Mouse (Mus musculus): ENCODE data around the gene Bcl11a.

Bcl11a gene

DNA sequence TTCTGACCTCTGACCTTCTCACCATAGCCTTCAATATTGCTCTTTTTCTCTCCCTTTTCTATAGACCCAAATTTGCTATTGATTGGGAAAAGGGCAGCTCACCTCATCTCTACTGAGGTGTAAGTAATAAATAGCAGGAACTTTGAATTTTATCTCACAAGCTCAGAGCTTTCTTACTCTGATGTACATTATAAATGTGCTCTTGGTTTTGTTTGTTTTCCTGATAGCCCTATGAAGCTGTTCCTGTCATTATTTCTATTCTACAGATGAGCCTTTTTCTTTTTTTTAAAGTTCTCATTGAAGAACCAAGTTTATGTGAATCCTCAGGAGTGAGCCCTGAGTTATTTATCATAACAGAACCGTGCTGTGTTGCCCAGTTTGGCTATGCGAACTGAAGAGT, 55.0 kb downstream of the Bcl11a start:
- no peak for DNase-seq (ENCODE audit: low spot score)

DNA sequence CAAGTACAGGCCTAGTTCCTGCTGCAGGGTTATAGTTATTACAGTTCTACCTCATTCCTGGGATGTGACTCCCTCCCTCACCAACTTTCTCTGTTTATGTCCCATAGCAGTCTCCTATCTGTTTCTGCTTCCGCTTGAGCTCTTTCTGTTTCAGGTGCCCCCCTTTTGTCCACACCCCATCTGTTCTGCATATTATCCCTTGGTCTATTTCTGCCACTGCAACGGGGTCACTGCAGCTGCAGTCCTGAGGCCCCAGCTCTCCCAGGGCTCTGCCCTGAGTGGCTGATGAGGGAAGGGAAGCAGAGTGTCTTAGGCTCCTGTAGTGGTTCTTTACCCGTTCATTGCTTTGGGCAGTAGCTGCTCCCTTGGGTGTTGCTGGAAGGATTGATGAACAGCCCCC, 55.6 kb downstream of the Bcl11a start:
- DNase-seq (ENCODE audit: low spot score), result no peak

DNA sequence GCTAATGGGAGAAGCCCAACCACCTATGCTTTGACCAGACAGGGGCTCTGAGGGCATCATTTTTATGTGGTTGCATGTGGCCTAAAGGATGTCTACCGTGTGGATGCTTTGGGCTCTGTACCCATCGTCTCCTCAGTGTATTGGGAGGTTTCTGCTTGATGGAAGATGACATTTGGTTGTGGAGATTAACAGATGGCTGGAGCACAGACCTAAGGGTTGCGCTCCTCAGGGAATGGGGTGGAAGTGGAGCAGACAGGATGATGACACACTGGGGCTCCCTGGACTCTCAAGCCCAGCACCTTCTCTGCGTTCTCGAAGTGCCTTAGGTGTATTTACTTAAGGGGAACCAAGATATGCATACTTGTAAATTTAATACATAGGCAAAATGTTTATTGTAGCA, 56.1 kb downstream of the Bcl11a start:
- no peak for DNase-seq (ENCODE audit: low spot score)

DNA sequence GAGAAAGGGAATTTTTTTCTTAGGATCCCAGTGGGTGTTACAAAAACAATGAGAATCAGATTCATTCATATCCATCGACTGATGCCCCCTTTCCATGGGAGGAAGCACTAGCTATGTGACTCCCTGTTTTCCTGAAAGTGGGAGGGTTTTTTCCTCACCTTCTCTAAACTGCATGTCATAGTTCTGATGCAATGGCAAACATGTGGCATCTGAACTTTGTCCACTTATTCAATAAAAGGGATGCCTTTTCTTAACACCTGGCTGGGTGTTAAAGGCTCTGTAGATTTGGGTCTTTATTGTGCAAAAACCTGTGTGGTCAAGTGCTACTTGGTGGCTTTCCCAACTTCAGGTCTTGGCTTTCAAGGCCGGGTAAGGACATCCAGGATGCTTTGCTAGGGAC, 57.4 kb downstream of the Bcl11a start:
- no peak for DNase-seq (ENCODE audit: low spot score)

DNA sequence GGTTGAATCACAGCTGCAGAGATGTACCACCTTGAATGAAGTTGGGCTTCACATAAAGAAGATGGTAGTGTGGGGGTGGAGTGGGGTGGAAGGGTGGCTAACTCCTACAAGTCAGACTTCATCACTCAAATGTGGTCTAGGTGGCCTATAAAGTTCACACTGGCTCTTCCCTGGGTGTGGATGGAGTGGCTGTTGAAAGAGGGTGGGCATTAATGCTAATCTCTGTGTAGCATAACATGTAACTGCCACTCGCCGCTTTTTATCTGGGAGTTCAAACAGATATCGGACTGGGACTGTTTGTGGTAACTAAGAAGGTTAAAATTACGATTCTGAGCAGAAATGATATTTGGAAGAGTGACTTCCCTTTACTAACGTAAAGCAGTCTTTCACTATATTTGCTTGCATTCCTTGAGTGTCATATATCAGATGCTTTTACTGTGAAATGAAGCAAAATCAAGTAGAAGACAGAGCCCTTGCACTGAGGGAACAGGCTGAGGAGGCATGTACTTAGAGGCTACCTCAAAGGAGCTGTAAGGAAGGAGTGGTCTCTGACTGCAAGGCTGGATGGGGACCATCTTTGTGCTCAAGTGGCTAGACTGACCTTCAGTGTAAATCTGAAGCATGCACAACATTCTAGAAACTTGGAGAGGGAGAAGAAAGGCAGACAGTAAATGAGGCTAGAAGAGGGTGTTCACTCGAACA, 58.4 kb downstream of the Bcl11a start:
- DNase-seq (ENCODE audit: low spot score), result no peak

DNA sequence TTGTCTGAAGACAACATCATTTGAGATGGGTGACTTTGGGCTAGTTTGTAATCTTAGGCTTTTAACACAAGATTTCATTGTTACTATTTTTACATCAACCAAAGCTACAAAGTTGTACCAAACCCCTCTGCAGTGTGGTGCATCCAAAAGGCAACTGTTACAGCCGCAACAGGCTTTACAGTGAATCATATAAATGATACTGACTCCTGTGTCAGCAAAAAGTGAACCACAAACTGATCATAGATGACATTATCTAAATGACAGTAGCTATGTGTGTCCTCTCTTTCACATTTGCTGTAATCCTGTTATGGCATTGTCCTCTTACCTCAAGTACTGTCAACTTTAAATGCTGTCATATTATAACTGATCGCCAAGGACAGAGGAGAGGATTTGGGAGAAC, 60.0 kb downstream of the Bcl11a start:
- no peak for DNase-seq (ENCODE audit: low spot score)

DNA sequence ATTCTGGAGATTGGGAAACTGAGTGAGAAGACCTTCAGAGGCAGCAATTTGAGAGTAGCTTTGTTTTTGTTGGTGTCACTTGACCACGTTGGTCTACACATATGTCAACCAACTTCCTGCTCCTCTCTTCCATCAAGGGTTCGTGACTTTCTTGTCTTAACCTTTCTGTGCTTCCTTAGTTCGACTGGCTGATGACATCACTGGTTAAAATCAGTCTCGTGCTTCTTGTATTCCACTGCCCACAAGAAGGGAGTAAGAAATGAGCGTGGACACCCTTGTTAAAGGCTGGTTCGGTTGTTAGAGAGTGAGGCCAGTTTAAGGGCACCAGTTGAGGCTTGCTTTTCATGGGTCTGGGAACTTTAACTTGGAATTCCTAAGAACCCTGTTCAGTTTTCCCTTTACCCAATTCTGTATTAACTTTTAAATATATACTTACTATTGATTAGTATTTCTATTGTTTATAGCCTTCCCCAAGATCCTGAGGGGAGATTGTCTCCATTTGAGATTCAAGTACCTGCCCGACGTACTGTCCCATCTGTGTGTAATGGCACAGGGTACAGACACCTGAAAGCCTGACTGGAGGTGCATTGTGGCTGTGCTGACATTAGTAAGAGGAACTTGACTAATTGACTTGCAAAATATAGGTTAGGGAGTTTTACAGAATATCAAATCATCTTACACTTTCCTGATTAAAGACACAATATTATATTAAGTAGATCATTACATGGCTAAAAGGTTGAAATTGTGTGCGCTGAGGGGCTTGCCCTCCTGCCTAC, 60.9 kb downstream of the Bcl11a start:
- no peak for DNase-seq (ENCODE audit: low spot score)

DNA sequence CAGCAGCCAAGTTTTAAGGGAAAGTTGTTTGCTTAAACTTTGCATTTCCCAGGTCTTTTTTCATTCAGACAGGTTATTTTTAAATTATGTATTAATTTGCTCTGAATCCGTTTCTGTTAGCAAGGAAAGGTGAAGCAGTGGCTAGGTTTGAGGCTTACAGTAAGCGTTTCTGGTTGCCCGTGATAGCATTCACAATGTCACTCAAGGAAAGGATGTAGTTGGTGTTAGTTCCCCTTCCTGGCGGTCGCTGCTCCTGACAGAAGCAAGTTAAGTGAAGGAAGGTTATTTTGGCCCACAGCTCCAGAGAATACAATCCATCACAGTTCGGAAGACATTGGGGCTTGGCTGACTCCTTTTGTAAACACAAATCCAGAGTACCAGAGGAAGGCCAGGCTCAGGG, 61.6 kb downstream of the Bcl11a start:
- DNase-seq (ENCODE audit: low spot score), result no peak

DNA sequence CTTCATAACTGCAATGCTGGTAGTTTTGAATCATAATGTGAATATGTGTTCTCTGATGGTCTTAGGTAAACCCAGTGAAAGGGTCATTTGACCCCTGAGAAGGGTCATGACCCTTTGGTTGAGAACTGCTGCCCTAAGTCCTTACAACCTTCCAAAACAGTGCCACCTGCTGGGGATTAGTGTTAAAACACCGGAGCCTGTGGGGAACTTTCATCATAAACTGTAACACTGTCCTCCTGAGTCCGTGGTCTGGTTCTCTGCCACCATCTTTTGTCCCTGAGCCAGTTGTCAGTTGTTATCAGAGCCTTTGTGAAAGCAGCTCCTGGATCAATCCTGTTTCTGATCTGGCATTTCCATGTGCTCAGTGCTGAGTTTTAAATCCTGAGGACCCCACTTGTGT, 62.1 kb downstream of the Bcl11a start:
- DNase-seq (ENCODE audit: low spot score), result no peak

DNA sequence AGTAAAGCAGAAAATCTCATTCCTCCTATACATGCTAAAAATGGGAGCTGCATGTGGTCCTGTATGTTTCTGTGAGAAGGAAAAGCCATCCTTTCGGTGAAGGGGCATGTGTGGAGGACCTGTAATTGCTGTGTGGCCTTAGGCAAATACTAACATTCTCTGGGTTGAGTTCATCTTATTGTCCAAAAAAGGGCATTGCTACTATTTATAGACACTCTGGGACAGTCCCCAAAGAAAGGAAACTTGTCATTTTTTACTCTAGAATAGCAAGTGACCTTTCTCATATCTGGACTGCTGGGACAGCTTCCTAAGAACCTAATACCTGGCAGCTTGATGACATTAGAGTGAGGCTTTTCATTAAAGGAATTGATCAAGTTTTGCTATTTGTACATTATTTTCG, 63.1 kb downstream of the Bcl11a start:
- no peak for DNase-seq (ENCODE audit: low spot score)

DNA sequence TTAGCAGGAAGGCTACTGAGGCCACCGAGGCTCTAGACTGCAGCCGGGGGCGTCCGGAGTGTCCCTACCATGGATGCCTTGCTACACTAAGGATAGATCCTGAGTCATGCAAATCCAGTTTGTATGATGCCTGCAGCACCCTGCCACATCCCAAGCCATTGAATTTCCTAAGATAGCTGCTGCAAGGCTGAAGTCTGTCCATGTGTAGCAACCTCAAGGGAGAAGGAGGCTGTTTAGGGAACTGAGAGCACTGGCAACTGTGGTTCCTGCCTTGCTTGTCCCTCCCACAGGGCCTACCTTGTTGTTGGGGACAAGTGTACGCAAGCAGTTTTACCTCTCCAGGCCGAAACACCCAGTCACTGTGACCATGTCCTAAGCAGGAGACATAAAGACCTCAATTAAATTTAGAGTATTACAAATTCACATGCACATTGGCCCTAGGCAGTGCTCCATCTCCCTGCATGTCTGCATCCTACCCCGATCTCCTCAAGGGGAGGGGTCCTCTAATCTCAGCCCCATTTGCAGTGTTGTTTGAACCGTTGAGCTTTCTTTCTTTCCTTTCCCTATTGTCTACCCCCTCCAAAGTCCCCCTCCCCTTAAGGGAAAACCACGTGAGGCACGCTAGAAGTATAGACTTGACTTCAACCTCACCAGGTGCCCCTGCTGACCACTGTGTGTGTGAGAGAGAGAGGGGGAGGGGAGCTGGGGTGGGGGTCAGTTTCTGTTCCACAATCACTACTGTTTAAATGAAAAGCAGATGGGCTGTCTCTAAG, 63.8 kb downstream of the Bcl11a start:
- DNase-seq (ENCODE audit: low spot score), result no peak

DNA sequence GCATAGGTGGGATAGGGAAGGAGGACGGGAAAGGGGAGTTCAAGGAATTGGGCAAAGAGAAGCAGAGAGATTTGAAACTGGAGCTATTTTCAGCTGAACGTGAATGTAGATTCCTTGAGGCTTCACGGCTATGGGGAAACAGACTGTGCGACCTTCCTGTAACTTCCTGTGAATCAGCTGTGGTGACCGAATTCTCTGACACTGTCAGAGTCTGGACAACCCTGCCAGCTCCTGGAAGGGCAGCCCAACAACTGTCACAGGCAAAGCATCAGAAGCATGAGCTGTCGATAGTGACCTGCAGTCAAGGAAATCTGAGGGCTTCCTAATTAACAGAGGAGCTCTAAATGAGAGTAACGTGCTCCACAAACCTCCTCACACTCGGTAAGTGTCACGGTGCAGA, 64.5 kb downstream of the Bcl11a start:
- DNase-seq (ENCODE audit: low spot score), result no peak

DNA sequence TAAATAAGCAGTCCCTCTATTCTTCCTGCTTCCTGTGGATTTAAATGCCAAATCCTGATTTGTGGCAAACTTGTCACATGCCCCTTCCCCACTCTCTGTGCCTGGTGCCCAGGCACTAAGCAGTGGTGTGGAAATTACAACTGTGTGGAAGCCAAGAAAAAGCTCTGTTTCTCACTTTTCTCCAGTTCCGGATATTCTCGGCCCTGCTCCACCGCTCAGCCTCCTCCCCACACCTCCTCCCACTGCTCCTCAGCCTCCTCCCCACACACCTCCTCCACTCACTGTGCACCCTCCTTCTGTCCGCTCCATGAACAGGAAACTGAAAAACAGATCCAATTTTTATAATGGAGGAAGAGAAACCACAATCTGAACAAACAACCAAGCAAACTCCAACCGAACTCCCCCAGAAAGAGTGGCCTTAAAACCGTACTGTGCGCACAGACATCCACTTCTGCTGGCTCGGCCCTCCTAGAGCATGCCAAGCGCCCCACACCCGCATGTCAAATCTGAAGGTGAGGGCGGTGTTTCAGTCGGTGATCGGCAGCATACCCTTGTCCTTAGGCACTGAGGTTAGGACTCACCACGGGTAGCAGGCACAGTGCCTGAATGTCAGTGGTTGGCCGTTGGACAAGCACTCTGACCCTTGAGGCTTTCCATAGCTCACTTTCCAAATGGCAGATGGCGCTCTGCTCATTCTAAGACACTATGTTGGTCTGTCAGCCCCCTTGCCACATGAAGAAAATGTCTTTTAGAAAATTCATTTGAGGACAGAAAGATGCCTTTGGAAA, 66.5 kb downstream of the Bcl11a start:
- no peak for DNase-seq (ENCODE audit: low spot score)

DNA sequence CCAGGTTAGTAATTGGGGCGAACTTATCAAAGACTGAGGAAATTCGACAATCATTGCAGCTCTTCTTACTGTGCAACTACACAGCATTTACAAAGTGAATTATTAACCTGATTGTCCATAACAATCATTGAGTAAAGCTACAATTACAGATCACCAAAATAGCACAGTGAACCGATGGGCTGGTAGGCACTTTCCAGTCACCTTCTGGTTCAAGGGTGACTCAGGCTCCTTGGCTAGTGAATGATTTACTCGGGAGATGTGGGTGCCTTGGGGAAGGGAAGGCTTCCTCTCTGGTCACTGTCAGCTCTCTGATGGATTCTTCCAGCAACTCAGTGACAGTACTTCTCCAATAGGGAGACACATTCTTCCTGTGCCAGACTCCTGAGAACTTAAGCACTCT, 68.2 kb downstream of the Bcl11a start:
- DNase-seq (ENCODE audit: low spot score), result no peak

DNA sequence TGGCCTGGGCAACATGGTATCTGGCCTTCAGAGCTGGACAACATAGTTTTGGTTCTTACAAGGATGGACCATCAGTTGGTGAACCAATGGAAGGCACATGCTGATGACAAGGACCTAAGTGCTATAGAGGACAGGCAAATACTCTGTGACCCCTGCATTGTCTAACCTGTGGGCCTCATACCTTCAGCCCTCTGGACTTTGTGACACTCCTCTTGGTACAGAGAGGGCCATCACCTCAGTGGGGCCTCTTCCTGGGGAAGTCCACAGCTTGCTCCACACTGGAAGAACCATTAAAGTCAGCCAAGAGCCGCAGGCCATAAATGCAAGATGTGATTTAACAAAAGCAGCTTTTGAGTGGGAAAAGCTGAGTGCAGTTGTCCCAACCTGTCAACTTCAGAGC, 68.6 kb downstream of the Bcl11a start:
- no peak for DNase-seq (ENCODE audit: low spot score)

DNA sequence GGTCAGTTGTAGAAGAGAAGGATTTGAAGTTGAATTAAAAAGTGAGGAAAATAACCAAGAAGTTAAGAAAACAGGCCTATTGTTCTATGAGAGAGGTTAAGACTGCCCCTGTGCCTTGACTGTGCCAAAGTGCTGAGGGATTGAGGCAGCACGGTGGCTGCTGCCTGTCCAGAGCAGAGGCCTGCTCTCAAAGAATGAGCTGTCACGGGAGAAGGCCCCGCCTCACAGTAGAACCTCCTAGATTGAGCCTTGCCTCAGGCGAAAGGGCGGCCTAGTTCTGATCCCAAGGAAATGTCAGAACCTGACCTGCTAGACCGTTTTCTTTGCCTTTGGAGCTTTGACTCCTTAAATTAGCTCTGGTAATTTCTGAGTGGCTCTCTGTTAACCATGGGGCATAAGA, 69.8 kb downstream of the Bcl11a start:
- no peak for DNase-seq (ENCODE audit: low spot score)

DNA sequence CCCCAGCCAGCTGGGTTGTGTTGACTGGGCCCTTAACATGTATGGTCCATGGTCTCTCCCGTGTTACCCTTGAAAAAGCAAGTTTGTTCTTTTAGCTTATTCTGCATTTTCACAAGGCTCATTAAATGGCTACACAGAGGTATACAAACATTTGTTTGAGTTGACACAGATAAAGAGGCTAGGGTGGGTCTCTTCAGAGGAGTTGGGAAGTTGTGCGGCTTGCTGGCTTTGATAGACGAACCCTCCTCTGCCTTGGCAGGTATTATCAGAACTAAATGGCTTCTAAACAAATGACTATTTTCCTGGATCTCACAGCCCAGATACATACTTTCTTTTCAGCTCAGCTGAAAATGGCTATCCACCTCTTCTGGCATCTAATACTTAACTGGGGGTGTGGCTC, 70.7 kb downstream of the Bcl11a start:
- DNase-seq (ENCODE audit: low spot score), result no peak

DNA sequence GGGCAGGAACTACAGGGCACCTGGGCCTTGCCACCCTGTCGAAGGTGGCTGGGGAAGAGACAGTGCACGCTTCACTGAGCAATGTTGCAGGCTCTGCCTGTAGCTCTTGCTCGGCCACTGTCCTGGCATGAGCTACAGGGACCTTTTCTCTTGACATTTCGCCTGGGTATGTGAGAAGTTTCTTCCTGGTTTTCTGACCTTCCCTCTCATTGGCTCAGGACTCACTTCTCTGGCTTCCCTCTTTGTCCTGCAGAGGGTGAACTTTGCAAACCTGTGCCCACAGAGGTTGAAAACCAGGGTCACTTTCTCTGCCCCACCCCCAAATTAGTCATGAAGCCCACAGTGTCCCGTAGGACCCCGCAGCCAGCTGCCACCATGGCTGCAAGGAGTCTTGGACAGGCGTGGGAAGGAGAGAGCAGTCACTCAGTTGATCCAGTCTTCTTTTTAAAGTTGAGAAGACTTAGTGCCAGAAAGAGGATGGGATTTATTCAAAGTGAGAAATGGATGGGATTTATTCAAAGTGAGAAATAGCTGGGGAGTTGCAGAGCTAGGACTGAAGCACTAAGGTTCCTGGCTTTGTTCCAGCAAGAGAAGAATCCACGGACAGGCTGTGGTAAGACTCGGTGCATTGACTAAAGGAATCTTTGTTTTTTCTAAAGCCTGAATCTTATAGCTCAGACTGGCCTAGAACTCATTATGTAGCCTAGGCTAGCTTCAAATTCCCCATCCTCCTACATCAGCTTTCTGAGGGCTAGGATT, 71.8 kb downstream of the Bcl11a start:
- no peak for DNase-seq (ENCODE audit: low spot score)

DNA sequence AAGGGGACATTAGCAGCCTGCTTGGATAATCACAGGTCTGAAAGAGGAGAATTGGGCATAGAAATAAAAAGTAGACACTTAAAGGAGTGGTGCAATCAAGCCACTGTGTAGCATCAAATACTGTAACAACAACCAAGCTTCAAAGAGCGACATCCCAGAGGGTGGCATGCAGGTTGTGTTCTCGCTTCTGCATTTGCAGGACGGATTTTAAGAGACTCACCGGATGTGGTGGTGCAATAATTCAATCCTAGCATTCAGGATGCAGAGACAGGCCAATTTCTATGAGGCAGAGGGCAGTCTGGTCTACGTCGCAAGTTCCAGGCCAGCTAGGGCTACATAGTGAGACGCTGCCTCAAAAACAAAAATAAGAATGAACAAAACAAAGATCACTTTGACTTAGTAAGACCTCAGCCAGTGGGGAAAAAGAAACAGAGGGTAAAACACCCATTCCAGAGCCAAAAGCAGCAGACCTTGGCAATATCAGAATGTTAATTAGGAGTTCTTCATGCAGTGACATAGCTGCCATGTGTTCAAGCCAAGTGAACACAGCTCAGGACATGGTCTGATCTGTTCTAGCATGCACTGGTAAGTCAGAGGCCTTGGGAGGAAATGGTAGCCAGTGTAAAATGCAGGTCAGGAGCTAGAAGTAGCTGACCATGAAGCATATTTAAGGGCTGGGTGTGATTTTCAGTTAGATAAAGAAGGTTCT, 74.4 kb downstream of the Bcl11a start:
- DNase-seq (ENCODE audit: low spot score), result no peak

DNA sequence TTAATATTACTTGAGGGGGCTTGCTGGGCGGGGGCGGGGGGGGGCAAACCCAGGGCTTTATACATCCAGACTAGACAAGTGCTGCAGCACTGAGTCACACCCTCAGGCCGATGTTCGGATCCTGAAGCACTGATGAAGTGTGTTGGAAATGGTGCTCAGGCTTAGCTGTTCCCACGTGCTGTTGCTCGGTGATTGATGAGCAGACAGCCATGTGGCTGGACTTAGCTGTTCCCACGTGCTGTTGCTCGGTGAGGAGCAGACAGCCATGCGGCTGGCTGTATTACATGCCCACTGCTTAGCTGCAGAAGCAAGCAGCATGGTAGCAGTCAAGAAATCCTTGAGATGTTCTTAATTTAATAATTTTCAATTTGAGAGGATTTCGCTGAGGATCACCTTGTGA, 75.2 kb downstream of the Bcl11a start:
- DNase-seq (ENCODE audit: low spot score), result no peak

DNA sequence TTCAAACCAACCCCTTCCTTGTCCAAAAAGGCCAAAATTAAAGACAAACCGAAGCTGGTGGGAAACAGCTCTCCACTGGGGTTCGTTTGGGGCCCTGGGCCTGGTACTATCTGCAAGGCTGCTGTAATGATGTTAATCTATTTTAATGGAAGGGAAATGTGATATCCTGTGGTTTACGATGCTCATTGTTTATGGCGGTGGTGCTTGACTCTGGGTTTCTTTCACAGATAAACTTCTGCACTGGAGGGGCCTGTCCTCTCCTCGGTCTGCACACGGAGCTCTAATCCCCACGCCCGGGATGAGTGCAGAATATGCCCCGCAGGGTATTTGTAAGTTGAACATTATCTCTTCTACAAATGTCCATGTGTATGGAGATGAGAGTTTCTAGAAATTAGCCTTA, 80.2 kb downstream of the Bcl11a start:
- DNase-seq (ENCODE audit: low spot score), result no peak
